Mouse (Mus musculus) stomach, embryonic 16.5 days (tissue): ENCODE results near the gene Aff1. TPM values are rescaled to one million over a fixed set of nuclear protein-coding genes. Genes with fewer than 3 reads are reported as not detected.

ENCODE experiments used
- ATAC-seq: fragments of 200-750 bp; cut with Nextera tagmentation; 2 replicates; pipeline ENCODE4 v1.8.0; 2017; ENCODE audit warnings: moderate number of reproducible peaks, moderate TSS enrichment; ENCODE audit not compliant: insufficient read depth, low FRiP score
- H3K27ac ChIP-seq: fragments of 300-500 bp; sonication (generic); 2 replicates; pipeline ENCODE4 v1.5.1; 2014; ENCODE audit warnings: low read length
- H3K27me3 ChIP-seq: fragments of 300-500 bp; sonication (generic); 2 replicates; pipeline ENCODE4 v1.6.1; 2014; ENCODE audit warnings: low read length, control low read depth, mixed read lengths; ENCODE audit not compliant: control insufficient read depth, insufficient read depth
- H3K36me3 ChIP-seq: fragments of 300-500 bp; sonication (generic); 2 replicates; pipeline ENCODE4 v1.6.1; 2014; ENCODE audit warnings: low read length; ENCODE audit not compliant: control insufficient read depth, insufficient read depth
- H3K4me1 ChIP-seq: fragments of 300-500 bp; sonication (generic); 2 replicates; pipeline ENCODE4 v1.6.1; 2014; ENCODE audit warnings: low read length, control low read depth, mixed read lengths; ENCODE audit not compliant: control insufficient read depth, insufficient read depth
- H3K4me2 ChIP-seq: fragments of 300-500 bp; sonication (generic); 2 replicates; pipeline ENCODE4 v1.6.1; 2014; ENCODE audit warnings: low read depth, low read length, mixed read lengths
- H3K4me3 ChIP-seq: fragments of 300-500 bp; sonication (generic); replicated peaks from 2 replicates; pipeline ENCODE4 v1.5.1; 2014; ENCODE audit warnings: mild to moderate bottlenecking, low read length
- H3K9ac ChIP-seq: fragments of 300-500 bp; sonication (generic); 2 replicates; pipeline ENCODE4 v1.6.1; 2014; ENCODE audit warnings: low read length
- H3K9me3 ChIP-seq: fragments of 300-500 bp; sonication (generic); replicated peaks from 2 replicates; pipeline ENCODE4 v1.6.1; 2016; ENCODE audit warnings: low read length, control low read depth; ENCODE audit not compliant: control insufficient read depth
- WGBS: fragments of 180-500 bp; shearing (Covaris S2); extraction: QIAGEN DNeasy Blood & Tissue Kit; methylation state at CpG from one replicate; pipeline ENCODE4 v1.1.7; 2014; 5-methylcytosine and 5-hydroxymethylcytosine counted together
- polyA plus RNA-seq: library from polyadenylated mRNA; unstranded; fragments of >200 nt; fragmentation: Nextera tagmentation; extraction: Ambion mirVana; gene quantifications from 2 replicates; pipeline ENCODE4 v1.2.1, GENCODE M21; 2015

Aff1 gene
- polyA plus RNA-seq, 1 experiment from 2014 or later, result 6.8 TPM

GRCm38 (mm10) chr5:103846154-103846551, 154.0 kb downstream of the Aff1 start:
- Histone ChIP-seq H3K27me3 (no peaks in the 10 kb centered on the region), H3K4me2 (no peak overlapping the region), H3K9ac (no peak overlapping the region), H3K36me3 (peaks cover 18% of the 10 kb centered on the region), H3K9me3 (no peaks in the 10 kb centered on the region), H3K27ac (no peak overlapping the region), H3K4me3 (no peak overlapping the region), H3K4me1 (no peaks in the 10 kb centered on the region)
- WGBS, result 85% methylated on average over 10 of the region's 10 CpGs
- ATAC-seq, result no peak

GRCm38 (mm10) chr5:103846609-103847008, 154.4 kb downstream of the Aff1 start:
- H3K4me3 ChIP-seq, result no peak overlapping the region
- no peak overlapping the region for H3K4me2 ChIP-seq
- WGBS, result 63% methylated on average over 5 of the region's 5 CpGs

GRCm38 (mm10) chr5:103848546-103848945, 156.4 kb downstream of the Aff1 start:
- H3K9me3 ChIP-seq, result no peaks in the 10 kb centered on the region
- H3K27me3 ChIP-seq, result no peaks in the 10 kb centered on the region
- H3K36me3 ChIP-seq, result peaks cover 13% of the 10 kb centered on the region
- H3K27ac ChIP-seq, result no peak overlapping the region
- no peak overlapping the region for H3K4me3 ChIP-seq
- H3K9ac ChIP-seq, result no peak overlapping the region
- H3K4me1 ChIP-seq, result no peaks in the 10 kb centered on the region
- no peak for ATAC-seq
- H3K4me2 ChIP-seq, result no peak overlapping the region
- 83% methylated on average over 8 of the region's 8 CpGs for WGBS

More at GRCm38 (mm10) chr5:103846609-103847008, 154.4 kb downstream of the Aff1 start:
- Histone ChIP-seq H3K36me3 (peaks cover 22% of the 10 kb centered on the region), H3K9ac (no peak overlapping the region), H3K27me3 (no peaks in the 10 kb centered on the region), H3K9me3 (no peaks in the 10 kb centered on the region), H3K4me1 (no peaks in the 10 kb centered on the region), H3K27ac (no peak overlapping the region)
- no peak for ATAC-seq

GRCm38 (mm10) chr5:103852756-103853549, 160.8 kb downstream of the Aff1 start:
- Histone ChIP-seq H3K9me3 (no peaks in the 10 kb centered on the region), H3K27me3 (no peaks in the 10 kb centered on the region), H3K4me3 (no peak overlapping the region), H3K4me2 (no peak overlapping the region), H3K4me1 (no peaks in the 10 kb centered on the region), H3K27ac (no peak overlapping the region), H3K36me3 (peaks cover 13% of the 10 kb centered on the region), H3K9ac (no peak overlapping the region)
- no peak for ATAC-seq
- WGBS, result 85% methylated on average over 4 of the region's 4 CpGs

- WGBS, result 67% methylated on average over 17 of the region's 17 CpGs
- ATAC-seq, result 0 out of 2 replicates have a peak, but pooled peaks have one; percentile 19
- Histone ChIP-seq H3K9ac (no peak overlapping the region), H3K4me1 (no peaks in the 10 kb centered on the region), H3K4me2 (no peak overlapping the region), H3K27ac (no peak overlapping the region), H3K4me3 (no peak overlapping the region), H3K27me3 (no peaks in the 10 kb centered on the region), H3K9me3 (no peaks in the 10 kb centered on the region), H3K36me3 (peaks cover 13% of the 10 kb centered on the region)
Observed at GRCm38 (mm10) chr5:103854041-103854806, 162.1 kb downstream of the Aff1 start.

- WGBS, result 88% methylated on average over 5 of the region's 5 CpGs
- H3K9ac ChIP-seq, result no peak overlapping the region
- no peak overlapping the region for H3K4me3 ChIP-seq
- H3K36me3 ChIP-seq, result peaks cover 13% of the 10 kb centered on the region
- no peaks in the 10 kb centered on the region for H3K4me1 ChIP-seq
- no peaks in the 10 kb centered on the region for H3K27me3 ChIP-seq
- H3K9me3 ChIP-seq, result no peaks in the 10 kb centered on the region
- no peak for ATAC-seq
- H3K4me2 ChIP-seq, result no peak overlapping the region
- no peak overlapping the region for H3K27ac ChIP-seq
Observed at GRCm38 (mm10) chr5:103854807-103855194, 162.6 kb downstream of the Aff1 start.

GRCm38 (mm10) chr5:103855483-103856211, 163.5 kb downstream of the Aff1 start:
- Histone ChIP-seq H3K27me3 (no peaks in the 10 kb centered on the region), H3K4me3 (no peak overlapping the region), H3K9me3 (no peaks in the 10 kb centered on the region), H3K4me1 (no peaks in the 10 kb centered on the region), H3K4me2 (no peak overlapping the region), H3K27ac (no peak overlapping the region; the same call in 1 of the 2 replicates), H3K9ac (no peak overlapping the region), H3K36me3 (peaks cover 10% of the 10 kb centered on the region)
- WGBS, result 67% methylated on average over 14 of the region's 14 CpGs
- peak; percentile 70 for ATAC-seq

- no peaks in the 10 kb centered on the region for H3K4me1 ChIP-seq
- H3K27me3 ChIP-seq, result no peaks in the 10 kb centered on the region
- no peak overlapping the region for H3K27ac ChIP-seq
- H3K36me3 ChIP-seq, result peaks cover 3% of the 10 kb centered on the region; the same call in 1 of the 2 replicates
- no peak overlapping the region for H3K4me3 ChIP-seq
- no peak overlapping the region for H3K4me2 ChIP-seq
- H3K9me3 ChIP-seq, result no peaks in the 10 kb centered on the region
- ATAC-seq, result peak; percentile 69; the same call in 1 of the 2 replicates
- WGBS, result 60% methylated on average over 5 of the region's 5 CpGs
- H3K9ac ChIP-seq, result no peak overlapping the region
Observed at GRCm38 (mm10) chr5:103856286-103857009, 164.3 kb downstream of the Aff1 start.
